Mouse (Mus musculus): Measurements from ENCODE around the gene Trim24. TPM values are rescaled to one million over a fixed set of nuclear protein-coding genes. Genes with fewer than 3 reads are reported as not detected.

The Trim24 gene
- polyA plus RNA-seq, 1 experiment = 156 TPM

DNA sequence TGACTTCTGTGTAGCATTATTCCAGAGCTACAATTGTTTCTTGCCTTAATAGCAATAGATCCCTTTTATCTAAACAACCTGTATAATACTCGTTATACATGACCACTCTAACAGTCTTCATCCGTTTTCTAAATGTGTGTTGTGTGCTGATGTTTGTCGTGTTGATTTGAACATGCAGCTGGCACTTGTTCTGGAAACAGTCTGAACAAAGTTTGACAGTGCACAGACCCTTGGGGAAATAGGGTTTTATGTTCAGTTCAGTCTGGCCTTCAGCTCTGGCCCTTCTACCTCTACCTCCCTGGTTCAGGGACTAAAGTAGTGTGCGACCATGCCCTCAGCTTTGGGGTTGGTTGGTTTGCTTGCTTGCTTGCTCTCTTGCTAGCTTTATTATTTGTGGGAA is 96.8 kb downstream of the Trim24 start:
- TF ChIP-seq CTCF (IDR thresholded peaks at IDR 0.05; ENCODE audit: low read depth, low read length) = no peak
- TF ChIP-seq POLR2A (IDR thresholded peaks at IDR 0.05; ENCODE audit: insufficient read depth, low read length) = no peak
- TF ChIP-seq EP300 (IDR thresholded peaks at IDR 0.05; ENCODE audit: insufficient read depth, low read depth, low read length) = no peak
- Histone ChIP-seq H3K4me1 (ENCODE audit: control insufficient read depth, insufficient read depth, low read length) (peaks cover 1% of the 10 kb centered on the region), H3K9ac (ENCODE audit: low read depth, poor library complexity, severe bottlenecking) (no peak overlapping the region), H3K4me3 (ENCODE audit: low read depth, low read length) (no peak overlapping the region), H3K27ac (ENCODE audit: insufficient read depth, low read length) (no peak overlapping the region), H3K9me3 (replicated peaks; ENCODE audit: control insufficient read depth, insufficient read depth, low read length, poor library complexity, severe bottlenecking) (no peaks in the 10 kb centered on the region), H3K27me3 (ENCODE audit: control insufficient read depth, insufficient read depth, low read length, poor library complexity, severe bottlenecking) (no peaks in the 10 kb centered on the region), H3K36me3 (ENCODE audit: control insufficient read depth, insufficient read depth, low read length, poor library complexity, severe bottlenecking) (peaks cover 28% of the 10 kb centered on the region)

- H3K27me3 ChIP-seq (ENCODE audit: control insufficient read depth, insufficient read depth, low read length, poor library complexity, severe bottlenecking) = no peaks in the 10 kb centered on the region
- no peaks in the 10 kb centered on the region for H3K4me1 ChIP-seq (ENCODE audit: control insufficient read depth, insufficient read depth, low read length)
- no peak overlapping the region for H3K9ac ChIP-seq (ENCODE audit: low read depth, poor library complexity, severe bottlenecking)
- TF ChIP-seq POLR2A (IDR thresholded peaks at IDR 0.05; ENCODE audit: insufficient read depth, low read length) (no peak), CTCF (IDR thresholded peaks at IDR 0.05; ENCODE audit: low read depth, low read length) (peak; percentile 54), EP300 (IDR thresholded peaks at IDR 0.05; ENCODE audit: insufficient read depth, low read depth, low read length) (no peak)
- H3K4me3 ChIP-seq (ENCODE audit: low read depth, low read length) = no peak overlapping the region
- no peaks in the 10 kb centered on the region for H3K36me3 ChIP-seq (ENCODE audit: control insufficient read depth, insufficient read depth, low read length, poor library complexity, severe bottlenecking)
- H3K27ac ChIP-seq (ENCODE audit: insufficient read depth, low read length) = no peak overlapping the region
- no peaks in the 10 kb centered on the region for H3K9me3 ChIP-seq (replicated peaks; ENCODE audit: control insufficient read depth, insufficient read depth, low read length, poor library complexity, severe bottlenecking)
These were observed 136.8 kb downstream of the Trim24 start for GRCm38 (mm10) chr6:38007459-38007858.

GRCm38 (mm10) chr6:38012829-38013228 is 142.2 kb downstream of the Trim24 start:
- no peaks in the 10 kb centered on the region for H3K27me3 ChIP-seq (ENCODE audit: control insufficient read depth, insufficient read depth, low read length, poor library complexity, severe bottlenecking)
- H3K4me3 ChIP-seq (ENCODE audit: low read depth, low read length) = no peak overlapping the region
- H3K36me3 ChIP-seq (ENCODE audit: control insufficient read depth, insufficient read depth, low read length, poor library complexity, severe bottlenecking) = no peaks in the 10 kb centered on the region
- H3K9me3 ChIP-seq (replicated peaks; ENCODE audit: control insufficient read depth, insufficient read depth, low read length, poor library complexity, severe bottlenecking) = no peaks in the 10 kb centered on the region
- no peak overlapping the region for H3K9ac ChIP-seq (ENCODE audit: low read depth, poor library complexity, severe bottlenecking)
- no peaks in the 10 kb centered on the region for H3K4me1 ChIP-seq (ENCODE audit: control insufficient read depth, insufficient read depth, low read length)
- no peak overlapping the region for H3K27ac ChIP-seq (ENCODE audit: insufficient read depth, low read length)
- TF ChIP-seq CTCF (IDR thresholded peaks at IDR 0.05; ENCODE audit: low read depth, low read length) = no peak
- no peak for TF ChIP-seq POLR2A (IDR thresholded peaks at IDR 0.05; ENCODE audit: insufficient read depth, low read length)
- TF ChIP-seq EP300 (IDR thresholded peaks at IDR 0.05; ENCODE audit: insufficient read depth, low read depth, low read length) = no peak

Other genes with a start within 250 kb of the Trim24 start
- 0.29 and 0.64 TPM in 2 replicates for gene Svopl, start 176.2 kb downstream of the Trim24 start, polyA plus RNA-seq (2011; ENCODE audit: insufficient read depth, insufficient read length, low read depth, missing spikeins)
- gene Tmem213, start 238.4 kb downstream of the Trim24 start, polyA plus RNA-seq (2011; ENCODE audit: insufficient read depth, insufficient read length, low read depth, missing spikeins) = 3.0 and 3.3 TPM in 2 replicates

All from ES-Bruce4 (cell line).